Mouse (Mus musculus) heart, embryonic 11.5 days (tissue): Measurements from ENCODE around the gene She. TPM values are rescaled to one million over a fixed set of nuclear protein-coding genes. Genes with fewer than 3 reads are reported as not detected.

ENCODE experiments used
- ATAC-seq: fragments of 200-750 bp; cut with Nextera tagmentation; replicated peaks from 2 replicates; pipeline ENCODE4 v1.8.0; 2017; ENCODE audit warnings: moderate library complexity; ENCODE audit not compliant: insufficient number of reproducible peaks, low FRiP score, low TSS enrichment
- H3K27ac ChIP-seq: fragments of 300-500 bp; sonication (generic); 2 replicates; pipeline ENCODE4 v1.5.1; 2014; ENCODE audit warnings: mild to moderate bottlenecking, low read depth, low read length
- H3K27me3 ChIP-seq: fragments of 300-500 bp; sonication (generic); 2 replicates; pipeline ENCODE4 v1.6.1; 2014; ENCODE audit warnings: mild to moderate bottlenecking, low read length, mixed read lengths; ENCODE audit not compliant: control insufficient read depth, insufficient read depth
- H3K36me3 ChIP-seq: fragments of 300-500 bp; sonication (generic); 2 replicates; pipeline ENCODE4 v1.6.1; 2014; ENCODE audit warnings: mild to moderate bottlenecking, low read length, moderate library complexity, mixed read lengths; ENCODE audit not compliant: control insufficient read depth, insufficient read depth
- H3K4me1 ChIP-seq: fragments of 300-500 bp; sonication (generic); 2 replicates; pipeline ENCODE4 v1.6.1; 2014; ENCODE audit warnings: low read length; ENCODE audit not compliant: control insufficient read depth, insufficient read depth
- H3K4me2 ChIP-seq: fragments of 300-500 bp; sonication (generic); 2 replicates; pipeline ENCODE4 v1.6.1; 2014; ENCODE audit warnings: mild to moderate bottlenecking, moderate library complexity
- H3K4me3 ChIP-seq: fragments of 300-500 bp; sonication (generic); 2 replicates; pipeline ENCODE4 v1.5.1; 2014; ENCODE audit warnings: low read depth, low read length
- H3K9ac ChIP-seq: fragments of 300-500 bp; sonication (generic); 2 replicates; pipeline ENCODE4 v1.6.1; 2014; ENCODE audit warnings: mild to moderate bottlenecking, low read depth, low read length, moderate library complexity
- H3K9me3 ChIP-seq: fragments of 300-500 bp; sonication (generic); replicated peaks from 2 replicates; pipeline ENCODE4 v1.6.1; 2016; ENCODE audit warnings: low read length; ENCODE audit not compliant: control insufficient read depth
- WGBS: fragments of 180-500 bp; shearing (Covaris S2); extraction: QIAGEN DNeasy Blood & Tissue Kit; methylation state at CpG from one replicate; pipeline ENCODE4 v1.1.7; 2014; ENCODE audit not compliant: insufficient replicate concordance; 5-methylcytosine and 5-hydroxymethylcytosine counted together
- polyA plus RNA-seq: library from polyadenylated mRNA; unstranded; fragments of >200 nt; fragmentation: Nextera tagmentation; extraction: Ambion mirVana; gene quantifications from 2 replicates; pipeline ENCODE4 v1.2.1, GENCODE M21; 2014

She gene
- polyA plus RNA-seq, 1 experiment from 2014 or later = 6.9 TPM

- WGBS = 80% methylated on average over 11 of the region's 11 CpGs
Measured at GRCm38 (mm10) chr3:89821096-89821513, 10.1 kb upstream of the She start.

GRCm38 (mm10) chr3:89821548-89822480 is 9.4 kb upstream of the She start:
- Histone ChIP-seq H3K36me3 (no peaks in the 10 kb centered on the region), H3K9ac (no peak overlapping the region), H3K9me3 (no peaks in the 10 kb centered on the region), H3K27me3 (no peaks in the 10 kb centered on the region), H3K4me2 (no peak overlapping the region), H3K4me1 (no peaks in the 10 kb centered on the region), H3K4me3 (no peak overlapping the region), H3K27ac (no peak overlapping the region)
- ATAC-seq = no peak
- WGBS = 64% methylated on average over 10 of the region's 10 CpGs

More at GRCm38 (mm10) chr3:89821096-89821513, 10.1 kb upstream of the She start:
- no peaks in the 10 kb centered on the region for H3K36me3 ChIP-seq
- no peaks in the 10 kb centered on the region for H3K9me3 ChIP-seq
- H3K27me3 ChIP-seq = no peaks in the 10 kb centered on the region
- H3K4me3 ChIP-seq = no peak overlapping the region
- no peak for ATAC-seq
- no peaks in the 10 kb centered on the region for H3K4me1 ChIP-seq
- no peak overlapping the region for H3K4me2 ChIP-seq
- H3K9ac ChIP-seq = no peak overlapping the region
- H3K27ac ChIP-seq = no peak overlapping the region

- Histone ChIP-seq H3K27ac (no peak overlapping the region), H3K36me3 (no peaks in the 10 kb centered on the region), H3K27me3 (no peaks in the 10 kb centered on the region), H3K9ac (no peak overlapping the region), H3K4me3 (no peak overlapping the region), H3K4me2 (no peak overlapping the region), H3K4me1 (no peaks in the 10 kb centered on the region), H3K9me3 (no peaks in the 10 kb centered on the region)
- 56% methylated on average over 2 of the region's 2 CpGs for WGBS
- ATAC-seq = no peak
Measured at GRCm38 (mm10) chr3:89823594-89823993, 7.6 kb upstream of the She start.

GRCm38 (mm10) chr3:89826295-89826694 is 4.9 kb upstream of the She start:
- WGBS = 64% methylated on average over 3 of the region's 3 CpGs
- Histone ChIP-seq H3K4me3 (no peak overlapping the region), H3K9me3 (no peaks in the 10 kb centered on the region), H3K4me2 (no peak overlapping the region), H3K4me1 (no peaks in the 10 kb centered on the region), H3K27ac (no peak overlapping the region), H3K27me3 (peaks cover 22% of the 10 kb centered on the region), H3K9ac (no peak overlapping the region), H3K36me3 (no peaks in the 10 kb centered on the region)
- no peak for ATAC-seq

- H3K9me3 ChIP-seq = no peaks in the 10 kb centered on the region
- no peak overlapping the region for H3K4me3 ChIP-seq
- WGBS = 21% methylated on average over 8 of the region's 8 CpGs
- no peak overlapping the region for H3K4me2 ChIP-seq
- no peaks in the 10 kb centered on the region for H3K36me3 ChIP-seq
- no peaks in the 10 kb centered on the region for H3K4me1 ChIP-seq
- H3K27ac ChIP-seq = peak overlapping the region; percentile 25; the same call in 1 of the 2 replicates
- no peak overlapping the region for H3K9ac ChIP-seq
- H3K27me3 ChIP-seq = peaks cover 32% of the 10 kb centered on the region
- peak; percentile 76 for ATAC-seq
Measured at GRCm38 (mm10) chr3:89835362-89835761, 4.2 kb downstream of the She start.

- Histone ChIP-seq H3K27me3 (no peaks in the 10 kb centered on the region), H3K4me3 (no peak overlapping the region), H3K9ac (no peak overlapping the region), H3K9me3 (no peaks in the 10 kb centered on the region), H3K27ac (no peak overlapping the region), H3K4me2 (no peak overlapping the region), H3K4me1 (no peaks in the 10 kb centered on the region), H3K36me3 (0 out of 2 replicates have a peak, but pooled peaks cover 2% of the 10 kb centered on the region)
- WGBS = 60% methylated on average over 4 of the region's 4 CpGs
- ATAC-seq = no peak
Measured at GRCm38 (mm10) chr3:89842258-89842657, 11.1 kb downstream of the She start.

- Histone ChIP-seq H3K27me3 (no peaks in the 10 kb centered on the region), H3K9me3 (no peaks in the 10 kb centered on the region), H3K4me3 (no peak overlapping the region), H3K36me3 (0 out of 2 replicates have a peak, but pooled peaks cover 2% of the 10 kb centered on the region), H3K9ac (no peak overlapping the region), H3K4me1 (no peaks in the 10 kb centered on the region), H3K4me2 (no peak overlapping the region), H3K27ac (no peak overlapping the region)
- 45% methylated on average over 9 of the region's 9 CpGs for WGBS
- ATAC-seq = peak; percentile 22; the same call in 1 of the 2 replicates
Measured at GRCm38 (mm10) chr3:89843148-89843547, 12.0 kb downstream of the She start.

GRCm38 (mm10) chr3:89845814-89846213 is 14.6 kb downstream of the She start:
- Histone ChIP-seq H3K4me2 (no peak overlapping the region), H3K9me3 (no peaks in the 10 kb centered on the region), H3K36me3 (0 out of 2 replicates have a peak, but pooled peaks cover 2% of the 10 kb centered on the region), H3K4me3 (no peak overlapping the region), H3K27ac (no peak overlapping the region), H3K27me3 (no peaks in the 10 kb centered on the region), H3K4me1 (no peaks in the 10 kb centered on the region), H3K9ac (no peak overlapping the region)
- 77% methylated on average over 9 of the region's 9 CpGs for WGBS
- ATAC-seq = no peak
